Mouse (Mus musculus): ENCODE results near the gene Cbx6. TPM values are rescaled to one million over a fixed set of nuclear protein-coding genes. Genes with fewer than 3 reads are reported as not detected.

The Cbx6 gene
- polyA plus RNA-seq, 1 experiment = 29.0 TPM

- H3K4me1 ChIP-seq (ENCODE audit: control insufficient read depth, insufficient read depth, low read length) = no peaks in the 10 kb centered on the region
- no peak for TF ChIP-seq POLR2A (IDR thresholded peaks at IDR 0.05; ENCODE audit: borderline replicate concordance, control insufficient read depth, low read depth, low read length)
- no peak for TF ChIP-seq CTCF (IDR thresholded peaks at IDR 0.05; ENCODE audit: control insufficient read depth, insufficient read depth, low read length)
- 66% methylated on average over 7 of the region's 7 CpGs for WGBS
Measured at GRCm38 (mm10) chr15:79775662-79776061, 58.8 kb downstream of the Cbx6 start.

DNA sequence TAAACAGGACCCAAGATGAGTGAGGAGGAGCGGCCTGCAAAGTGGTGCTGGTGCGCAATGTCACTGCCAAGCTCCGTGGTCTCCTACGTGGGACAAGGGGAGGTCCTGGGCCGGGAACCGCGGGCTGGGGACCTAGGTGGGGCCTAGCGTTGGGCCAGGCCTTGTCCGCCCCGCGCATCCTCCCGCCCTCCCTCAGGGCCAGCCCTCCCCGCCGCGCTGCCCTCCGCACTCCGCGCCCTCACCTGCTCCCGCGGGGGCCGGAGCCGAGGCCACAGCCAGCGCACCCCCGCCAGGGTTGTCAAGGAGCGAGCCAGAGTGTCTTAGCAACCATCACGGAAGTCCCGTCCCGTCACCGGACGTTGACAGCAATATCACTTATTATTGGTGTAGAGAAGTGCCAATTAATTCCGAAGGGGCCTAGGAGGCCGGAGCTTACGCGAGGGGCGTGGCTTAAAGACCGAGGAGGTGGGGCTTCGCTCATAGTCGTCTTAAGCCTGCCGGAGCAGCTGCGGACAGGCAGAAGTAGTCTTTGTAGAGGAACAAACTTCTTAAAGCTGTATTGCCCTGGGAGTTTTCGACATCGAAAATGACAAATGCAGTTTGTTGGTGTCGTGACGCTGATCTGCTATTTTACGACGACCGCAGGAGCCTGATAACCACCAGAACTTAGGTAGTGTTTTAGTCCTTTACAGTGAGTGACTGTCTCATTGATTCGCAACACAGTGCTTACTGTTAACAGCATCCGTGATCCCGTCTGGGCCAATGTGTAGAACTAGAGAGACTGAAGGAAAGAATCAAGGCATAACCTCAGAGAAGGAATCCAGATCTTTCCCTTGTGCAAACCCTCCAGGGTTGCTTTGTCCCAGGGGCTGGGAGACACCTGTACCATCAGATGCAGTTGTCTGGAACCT lies 60.1 kb downstream of the Cbx6 start:
- no peak for TF ChIP-seq CTCF (IDR thresholded peaks at IDR 0.05; ENCODE audit: control insufficient read depth, insufficient read depth, low read length)
- peak overlapping the region; percentile 82 for H3K4me3 ChIP-seq (replicated peaks; ENCODE audit: control insufficient read depth, low read depth, low read length)
- WGBS = under 1% methylated on average over 50 of the region's 50 CpGs
- peak overlapping the region; percentile 68 for H3K27ac ChIP-seq (ENCODE audit: control insufficient read depth, insufficient read depth, low read depth, low read length, poor library complexity)
- no peaks in the 10 kb centered on the region for H3K4me1 ChIP-seq (ENCODE audit: control insufficient read depth, insufficient read depth, low read length)

More at GRCm38 (mm10) chr15:79775662-79776061, 58.8 kb downstream of the Cbx6 start:
- Histone ChIP-seq H3K4me3 (replicated peaks; ENCODE audit: control insufficient read depth, low read depth, low read length) (no peak overlapping the region), H3K27ac (ENCODE audit: control insufficient read depth, insufficient read depth, low read depth, low read length, poor library complexity) (no peak overlapping the region)

Other genes starting within 250 kb of the Cbx6 start
- gene Dmc1, start 229.6 kb downstream of the Cbx6 start, polyA plus RNA-seq (2011; ENCODE audit: insufficient read depth, insufficient read length, low replicate concordance, missing spikeins) = 3.7 TPM in 1 of 2 replicates, not detected in the other
- 2.7 and 8.5 TPM in 2 replicates for gene Fam227a, start 175.7 kb downstream of the Cbx6 start, polyA plus RNA-seq (2011; ENCODE audit: insufficient read depth, insufficient read length, low replicate concordance, missing spikeins)
- gene Cby1, start 175.5 kb downstream of the Cbx6 start, polyA plus RNA-seq (2011; ENCODE audit: insufficient read depth, insufficient read length, low replicate concordance, missing spikeins) = 7.4 and 13.3 TPM in 2 replicates
- gene Tomm22, start 163.8 kb downstream of the Cbx6 start, polyA plus RNA-seq (2011; ENCODE audit: insufficient read depth, insufficient read length, low replicate concordance, missing spikeins) = 96.4 and 126 TPM in 2 replicates
- 15.3 and 20.4 TPM in 2 replicates for gene Josd1, start 146.8 kb downstream of the Cbx6 start, polyA plus RNA-seq (2011; ENCODE audit: insufficient read depth, insufficient read length, low replicate concordance, missing spikeins)
- gene Gtpbp1, start 143.8 kb downstream of the Cbx6 start, polyA plus RNA-seq (2011; ENCODE audit: insufficient read depth, insufficient read length, low replicate concordance, missing spikeins) = 46.1 and 53.9 TPM in 2 replicates
- 63.2 and 147 TPM in 2 replicates for gene Sun2, start 92.2 kb downstream of the Cbx6 start, polyA plus RNA-seq (2011; ENCODE audit: insufficient read depth, insufficient read length, low replicate concordance, missing spikeins)
- 6.8 and 8.4 TPM in 2 replicates for gene Dnal4, start 56.8 kb downstream of the Cbx6 start, polyA plus RNA-seq (2011; ENCODE audit: insufficient read depth, insufficient read length, low replicate concordance, missing spikeins)
- 0.40 and 0.60 TPM in 2 replicates for gene Nptxr, start 29.9 kb downstream of the Cbx6 start, polyA plus RNA-seq (2011; ENCODE audit: insufficient read depth, insufficient read length, low replicate concordance, missing spikeins)
- not detected in 2 replicates for gene Npcd, start 451 bp downstream of the Cbx6 start, polyA plus RNA-seq (2011; ENCODE audit: insufficient read depth, insufficient read length, low replicate concordance, missing spikeins)
- 104 and 140 TPM in 2 replicates for gene Apobec3, start 57.0 kb upstream of the Cbx6 start, polyA plus RNA-seq (2011; ENCODE audit: insufficient read depth, insufficient read length, low replicate concordance, missing spikeins)
- 16.8 and 22.5 TPM in 2 replicates for gene Cbx7, start 136.4 kb upstream of the Cbx6 start, polyA plus RNA-seq (2011; ENCODE audit: insufficient read depth, insufficient read length, low replicate concordance, missing spikeins)
- gene Pdgfb, start 180.3 kb upstream of the Cbx6 start, polyA plus RNA-seq (2011; ENCODE audit: insufficient read depth, insufficient read length, low replicate concordance, missing spikeins) = 4.1 and 7.8 TPM in 2 replicates

Measured in bone marrow, adult 2 months (tissue).